Mouse (Mus musculus): ENCODE results near the gene Ahdc1. TPM values are rescaled to one million over a fixed set of nuclear protein-coding genes. Genes with fewer than 3 reads are reported as not detected.

Ahdc1 gene
- total and polyA plus RNA-seq, 3 experiments, result 2.5 to 8.8 TPM; not detected in 1

GRCm38 (mm10) chr4:133035946-133036345 is 24.9 kb downstream of the Ahdc1 start:
- Histone ChIP-seq H3K9me3 (replicated peaks; ENCODE audit: insufficient read depth, low read length) (no peaks in the 10 kb centered on the region), H3K36me3 (ENCODE audit: control insufficient read depth in 1 of 2, insufficient read depth in 2 of 2, low read length in 2 of 2) (no peaks in the 10 kb centered on the region), H3K27ac (ENCODE audit: control insufficient read depth, low read depth, low read length) (no peak overlapping the region), H3K9ac (ENCODE audit: control insufficient read depth, low read depth, low read length, poor library complexity, severe bottlenecking) (no peak overlapping the region), H3K27me3 (ENCODE audit: control insufficient read depth in 1 of 2, insufficient read depth in 2 of 2, low read length in 2 of 2) (no peaks in the 10 kb centered on the region), H3K4me3 (ENCODE audit: control insufficient read depth in 1 of 2, insufficient read depth in 1 of 2, low read depth in 2 of 2, low read length in 2 of 2) (no peak overlapping the region), H3K4me1 (ENCODE audit: control insufficient read depth in 1 of 2, insufficient read depth in 2 of 2, low read length in 2 of 2) (no peaks in the 10 kb centered on the region), H3K79me2 (ENCODE audit: control insufficient read depth, insufficient read depth, low read length, poor library complexity) (no peaks in the 10 kb centered on the region)
- TF ChIP-seq CHD2 (IDR thresholded peaks at IDR 0.05; ENCODE audit: low read length) (no peak), MEF2A (IDR thresholded peaks at IDR 0.05; ENCODE audit: extremely low read depth, insufficient replicate concordance, low read depth, low read length, poor library complexity, severe bottlenecking) (no peak), TCF12 (IDR thresholded peaks at IDR 0.05; ENCODE audit: low read depth, low read length) (no peak), ZMIZ1 (IDR thresholded peaks at IDR 0.05; ENCODE audit: low read depth, low read length) (no peak), NRF1 (IDR thresholded peaks at IDR 0.05; ENCODE audit: insufficient read depth, low read depth, low read length, poor library complexity, severe bottlenecking) (no peak), GATA1 (IDR thresholded peaks at IDR 0.05; ENCODE audit: low read depth, low read length) (no peak), ELF1 (IDR thresholded peaks at IDR 0.05; ENCODE audit: low read depth, low read length) (no peak), MYC (IDR thresholded peaks at IDR 0.05; ENCODE audit: low read depth, low read length) (no peak), MAFK (IDR thresholded peaks at IDR 0.05; ENCODE audit: borderline replicate concordance, low read depth, low read length) (no peak), UBTF (IDR thresholded peaks at IDR 0.05; ENCODE audit: borderline replicate concordance, insufficient read depth, low read depth, low read length) (no peak), EP300 (IDR thresholded peaks at IDR 0.05; ENCODE audit: low read depth in 1 of 2, low read length in 2 of 2) (no peak), RAD21 (IDR thresholded peaks at IDR 0.05; ENCODE audit: low read depth, low read length) (no peak), ZNF384 (IDR thresholded peaks at IDR 0.05; ENCODE audit: low read depth, low read length) (no peak), TBP (IDR thresholded peaks at IDR 0.05; ENCODE audit: low read depth, low read length) (no peak), MAZ (IDR thresholded peaks at IDR 0.05; ENCODE audit: low read depth, low read length) (no peak)
- DNase-seq (ENCODE audit: low read depth, low spot score), result no peak

GRCm38 (mm10) chr4:133037293-133037692 is 26.2 kb downstream of the Ahdc1 start:
- 0 out of 4 replicates have a peak, but pooled peaks cover 0 to 1% of the 10 kb centered on the region in 2 experiments for H3K4me1 ChIP-seq (ENCODE audit: control insufficient read depth in 1 of 2, insufficient read depth in 2 of 2, low read length in 2 of 2)
- no peak overlapping the region for H3K4me3 ChIP-seq (ENCODE audit: control insufficient read depth in 1 of 2, insufficient read depth in 1 of 2, low read depth in 2 of 2, low read length in 2 of 2)
- H3K27me3 ChIP-seq (ENCODE audit: control insufficient read depth in 1 of 2, insufficient read depth in 2 of 2, low read length in 2 of 2), result no peaks in the 10 kb centered on the region
- TF ChIP-seq JUND (IDR thresholded peaks at IDR 0.05; ENCODE audit: low read depth, low read length), result no peak
- no peak for TF ChIP-seq NELFE (IDR thresholded peaks at IDR 0.05; ENCODE audit: low read depth, low read length)
- TF ChIP-seq MYB (IDR thresholded peaks at IDR 0.05; ENCODE audit: low read depth, low read length), result no peak
- TF ChIP-seq POLR2AphosphoS5 (IDR thresholded peaks at IDR 0.05; ENCODE audit: borderline replicate concordance, low read depth, low read length), result no peak
- no peaks in the 10 kb centered on the region for H3K79me2 ChIP-seq (ENCODE audit: control insufficient read depth, insufficient read depth, low read length, poor library complexity)
- H3K36me3 ChIP-seq (ENCODE audit: control insufficient read depth in 1 of 2, insufficient read depth in 2 of 2, low read length in 2 of 2), result no peaks in the 10 kb centered on the region
- H3K27ac ChIP-seq (ENCODE audit: control insufficient read depth, low read depth, low read length), result no peak overlapping the region
- H3K9me3 ChIP-seq (replicated peaks; ENCODE audit: insufficient read depth, low read length), result no peaks in the 10 kb centered on the region
- no peak for DNase-seq (ENCODE audit: low read depth, low spot score)
- no peak overlapping the region for H3K9ac ChIP-seq (ENCODE audit: control insufficient read depth, low read depth, low read length, poor library complexity, severe bottlenecking)

Measured in MEL (cell line).